Mouse (Mus musculus) liver, adult (tissue): Measurements from ENCODE around the gene Tbc1d10a.

ENCODE experiments used
- GATA4 ChIP-seq: IDR thresholded peaks from 2 replicates; pipeline ENCODE4 v1.6.1; 2014; ENCODE audit warnings: mild to moderate bottlenecking, low read length; ENCODE audit not compliant: insufficient replicate concordance

Tbc1d10a gene

DNA sequence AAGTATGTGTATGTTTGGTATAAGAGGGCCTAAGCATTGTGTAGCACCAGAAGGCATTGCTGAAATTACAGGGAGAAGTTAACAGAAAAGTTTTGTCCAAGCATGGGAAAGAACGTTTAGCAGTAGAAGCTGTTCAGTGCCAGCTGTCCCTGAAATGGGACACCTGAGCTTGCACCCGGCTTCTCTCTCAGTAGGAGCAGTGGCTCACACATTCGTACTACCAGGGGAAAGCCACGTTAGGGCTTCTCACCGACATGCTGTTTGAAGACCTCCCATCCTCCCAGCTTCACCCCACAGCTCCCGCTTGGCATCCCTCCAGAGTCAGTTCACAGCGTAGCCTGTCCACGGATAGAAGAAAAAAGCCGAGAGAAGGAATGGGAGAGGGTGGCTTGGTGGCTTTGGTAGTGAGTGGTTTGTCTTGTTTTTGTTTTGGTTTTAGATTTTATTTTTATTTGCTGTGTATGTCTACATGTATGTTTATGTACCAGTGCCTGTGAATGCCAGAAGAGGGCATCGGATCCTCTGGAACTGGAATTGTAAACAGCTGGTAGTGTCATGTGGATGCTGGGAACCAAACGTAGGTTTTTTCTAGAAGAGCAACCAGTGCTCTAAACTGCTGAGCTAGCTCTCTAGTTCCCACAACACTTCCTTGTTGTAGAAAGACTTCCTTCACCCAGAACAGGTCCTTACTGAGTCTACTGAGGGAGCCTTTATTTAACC lies 15.6 kb downstream of the Tbc1d10a start:
- TF ChIP-seq GATA4, result no peak

DNA sequence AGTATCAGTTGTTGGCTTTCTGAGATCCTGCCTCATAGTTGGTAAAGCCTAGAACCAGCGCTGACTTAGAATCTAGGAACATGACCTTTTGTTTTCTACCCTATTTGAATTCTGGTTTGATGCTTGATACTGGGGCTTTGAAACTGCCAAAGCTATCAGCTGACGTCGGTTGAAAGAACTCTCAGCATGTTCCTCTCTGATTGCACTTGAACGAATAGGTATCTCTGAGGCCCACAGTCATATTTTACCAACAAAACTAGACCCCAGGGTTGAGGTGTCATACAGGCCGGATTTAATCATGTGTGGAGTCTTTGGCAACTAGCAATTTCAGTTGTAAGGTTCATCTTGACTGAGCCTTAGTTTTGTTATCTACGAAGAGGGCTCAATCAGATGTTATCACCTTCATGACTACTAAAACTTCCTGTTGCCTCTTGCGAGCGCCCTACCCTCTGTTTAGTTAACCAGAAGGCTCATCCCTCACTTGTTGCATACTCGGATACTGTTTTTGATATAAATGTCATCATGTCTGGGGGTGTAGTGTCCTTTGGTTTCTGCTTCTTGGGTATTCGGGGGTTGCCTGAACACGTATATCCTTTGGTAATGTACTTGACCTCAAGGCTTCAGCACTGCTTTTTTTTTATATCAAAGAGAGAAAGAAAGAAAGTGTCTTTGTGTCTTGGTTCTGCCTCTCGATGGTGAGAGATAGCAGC lies 16.6 kb downstream of the Tbc1d10a start:
- no peak for TF ChIP-seq GATA4

DNA sequence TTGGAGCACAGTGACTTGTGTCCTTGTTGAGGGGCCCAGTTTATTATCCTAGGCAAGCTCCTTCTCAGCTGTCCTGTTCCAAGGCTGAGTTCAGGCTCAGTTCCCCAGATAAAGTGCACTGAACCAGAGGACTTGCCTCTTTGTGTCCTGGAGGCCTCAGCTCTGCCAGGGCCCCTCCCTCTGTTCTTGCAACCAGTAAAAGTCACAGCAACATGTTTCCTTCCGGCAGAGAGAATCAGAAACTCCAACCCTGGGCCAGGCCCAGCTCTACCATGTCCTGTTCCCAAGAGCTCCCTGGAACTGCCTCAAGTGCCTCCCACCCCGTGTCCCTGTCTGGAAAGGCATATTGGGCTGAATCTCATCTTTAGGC lies 17.1 kb downstream of the Tbc1d10a start:
- peak; percentile 82; the same call in 1 of the 2 replicates for TF ChIP-seq GATA4

DNA sequence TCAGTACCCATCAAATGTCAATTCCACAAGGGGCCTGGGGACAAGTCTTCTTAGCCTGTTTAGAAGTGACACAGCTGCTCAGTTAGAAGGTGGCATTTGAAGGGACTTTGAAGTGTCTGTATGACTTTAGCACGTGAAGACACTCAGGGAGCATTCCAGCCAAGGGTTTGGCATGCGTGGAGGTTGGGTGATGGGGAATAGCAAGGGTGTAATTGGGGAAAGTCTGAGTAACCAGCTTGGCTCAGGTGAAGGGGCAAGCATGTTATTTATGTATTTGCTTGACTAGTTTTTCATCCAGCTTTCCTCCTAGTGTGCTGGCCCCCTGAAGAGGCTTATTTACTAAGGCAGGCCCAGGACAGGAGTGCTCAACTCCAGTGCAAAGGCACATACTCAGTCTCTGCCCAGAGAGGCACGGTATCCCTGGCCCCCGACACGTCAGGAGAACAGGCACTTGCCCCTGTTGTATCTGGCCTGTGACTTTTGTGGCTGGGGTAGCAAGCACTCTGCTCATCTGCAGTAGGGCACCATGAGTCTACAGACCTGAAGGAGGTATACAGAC lies 18.6 kb downstream of the Tbc1d10a start:
- TF ChIP-seq GATA4, result no peak

DNA sequence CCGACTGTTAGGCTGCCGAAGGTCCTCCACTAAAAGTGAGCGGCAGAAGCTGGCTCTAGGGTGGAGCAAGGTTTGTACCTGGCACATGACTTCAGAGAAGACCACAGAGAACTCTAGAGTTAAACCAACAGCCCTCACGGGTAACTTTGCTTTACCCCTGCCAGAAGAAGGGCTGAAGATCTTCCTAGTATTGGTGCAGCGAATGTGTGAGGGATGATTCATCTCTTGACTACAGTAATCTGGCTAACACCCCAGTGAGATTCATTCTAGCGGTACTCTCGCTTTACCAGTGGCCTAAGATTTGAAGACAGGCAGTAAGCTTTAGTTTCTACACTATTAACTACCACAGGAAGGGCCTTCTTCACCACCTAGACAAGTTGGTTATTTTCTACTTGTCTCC lies 19.4 kb downstream of the Tbc1d10a start:
- no peak for TF ChIP-seq GATA4

DNA sequence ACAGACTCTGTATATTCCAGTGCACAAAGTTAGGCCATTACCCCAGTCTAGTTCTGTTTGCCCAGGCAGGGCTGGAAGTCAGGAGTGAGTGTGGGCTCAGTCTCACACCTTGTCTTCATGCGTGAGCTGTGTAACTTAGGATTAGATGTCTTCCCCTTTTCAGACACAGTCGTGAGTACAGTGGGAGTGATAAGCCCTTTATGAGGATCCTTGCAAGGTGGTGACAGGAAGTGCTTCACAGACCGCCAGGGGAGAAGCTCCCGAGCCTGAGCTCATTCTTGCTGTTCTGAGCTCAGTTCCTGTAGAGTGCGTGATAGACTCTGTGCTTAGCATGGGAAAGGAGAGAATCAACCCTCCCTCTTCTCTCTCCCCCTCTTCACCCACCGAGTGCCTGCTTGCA lies 20.0 kb downstream of the Tbc1d10a start:
- TF ChIP-seq GATA4, result no peak

DNA sequence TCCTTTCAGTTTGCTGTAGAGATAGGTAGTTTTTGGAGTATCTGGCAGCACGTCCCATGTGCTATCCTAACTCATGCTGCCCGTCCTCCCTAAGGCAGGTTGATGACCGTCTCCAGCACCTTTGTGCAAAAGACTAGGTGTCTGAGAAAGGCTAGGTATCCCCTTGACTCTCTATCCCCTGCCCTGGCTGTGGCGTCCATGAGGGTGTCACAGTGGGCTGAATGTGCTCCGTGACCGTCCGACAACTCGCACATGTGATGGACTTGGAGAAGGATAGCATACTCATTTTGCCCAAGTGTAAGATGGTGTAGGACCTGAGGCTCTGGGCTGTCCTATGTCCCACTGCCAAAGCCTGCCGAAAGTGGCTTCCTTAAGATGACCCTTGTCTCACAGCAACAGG lies 21.1 kb downstream of the Tbc1d10a start:
- no peak for TF ChIP-seq GATA4

DNA sequence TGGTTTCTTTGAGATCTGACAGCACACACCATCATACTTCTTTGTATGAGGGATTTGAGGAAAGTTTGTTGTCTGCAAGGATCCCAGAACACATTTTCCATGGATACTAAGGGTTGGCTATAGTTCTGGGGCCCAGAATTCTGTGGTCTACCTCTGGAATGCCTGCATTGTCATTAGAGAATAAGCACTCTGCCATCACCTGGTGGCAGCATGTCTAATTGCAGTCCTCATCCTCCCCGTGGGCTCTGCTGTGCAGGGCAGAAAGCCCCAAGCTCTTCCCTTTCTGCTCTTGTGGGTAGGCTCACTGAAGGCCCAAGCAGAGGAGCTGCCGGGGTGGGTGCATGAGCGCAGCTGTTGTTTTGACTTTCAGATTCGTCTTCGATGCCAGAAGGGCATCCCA lies 23.0 kb downstream of the Tbc1d10a start:
- no peak for TF ChIP-seq GATA4

DNA sequence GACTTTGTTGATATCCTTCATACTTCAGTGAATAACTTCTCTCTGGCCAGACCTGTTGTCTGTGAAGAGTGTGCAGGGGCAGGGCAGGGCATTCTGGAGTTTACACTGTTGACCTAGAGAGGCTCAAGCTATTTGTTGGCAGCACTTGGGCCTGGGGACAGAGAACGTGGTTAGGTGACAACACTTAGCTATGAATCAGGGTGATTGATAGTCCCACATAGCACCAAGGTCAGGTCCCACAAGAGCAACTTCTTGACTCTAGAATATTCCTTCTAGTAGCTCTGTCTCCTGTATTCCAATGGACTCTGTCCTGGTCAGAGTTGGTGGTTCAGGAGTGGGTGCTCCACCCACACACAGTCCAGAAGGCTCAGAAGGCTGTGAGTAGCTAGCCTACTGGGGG lies 24.2 kb downstream of the Tbc1d10a start:
- no peak for TF ChIP-seq GATA4

DNA sequence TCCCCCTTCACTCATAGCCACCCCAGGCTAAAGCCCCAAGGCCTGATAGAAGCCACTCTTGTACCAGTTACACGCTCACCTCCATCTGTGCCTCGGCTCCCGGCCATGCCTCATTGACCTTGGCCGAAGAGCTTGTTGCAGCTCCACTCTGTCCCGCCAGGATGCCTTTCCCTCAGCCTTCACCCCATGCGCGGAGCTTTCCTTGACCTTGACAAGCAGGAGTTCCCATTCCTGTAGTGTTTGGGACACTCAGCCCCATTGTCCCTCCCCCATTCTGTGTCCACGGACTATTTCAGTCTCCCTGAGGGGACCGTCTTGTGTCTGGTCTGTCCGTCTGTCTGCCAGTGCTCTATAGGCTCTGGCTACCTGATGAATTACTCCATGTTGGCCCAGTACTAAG lies 26.5 kb downstream of the Tbc1d10a start:
- TF ChIP-seq GATA4, result no peak

DNA sequence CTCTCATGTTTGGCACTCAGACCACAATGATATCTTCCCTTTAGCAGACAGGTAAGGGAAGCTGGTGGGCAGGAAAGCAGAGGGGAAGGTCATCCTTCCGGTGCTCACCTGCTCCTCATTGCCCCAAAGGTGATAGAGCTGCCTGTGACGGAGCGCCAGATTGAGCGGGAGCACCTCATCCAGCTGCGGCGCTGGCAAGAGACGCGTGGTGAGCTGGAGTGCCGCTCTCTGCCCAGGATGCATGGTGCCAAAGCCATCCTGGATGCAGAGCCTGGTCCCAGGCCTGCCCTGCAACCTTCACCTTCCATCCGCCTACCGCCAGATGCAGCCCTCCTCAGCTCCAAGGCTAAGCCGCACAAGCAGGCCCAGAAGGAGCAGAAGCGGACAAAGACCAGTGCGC lies 28.0 kb downstream of the Tbc1d10a start:
- no peak for TF ChIP-seq GATA4

DNA sequence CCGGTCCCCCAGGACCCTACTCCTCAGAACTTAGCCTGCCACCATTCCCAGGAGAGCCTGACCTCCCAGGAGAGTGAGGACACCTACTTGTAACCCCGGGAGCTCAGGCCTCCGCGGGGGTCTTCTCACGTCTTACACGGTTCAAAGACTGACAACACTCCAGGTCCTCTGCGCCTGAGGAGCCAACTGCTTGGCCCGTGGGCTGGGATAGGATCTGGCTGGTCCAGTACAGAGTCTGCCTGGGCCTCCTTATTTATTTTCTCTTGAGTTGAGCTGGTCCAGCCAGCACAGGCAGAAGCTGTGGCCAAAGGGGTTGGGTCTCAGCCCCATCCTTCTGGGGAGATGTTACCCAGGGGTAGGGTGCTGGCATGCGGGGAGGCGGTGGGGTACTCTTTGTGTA lies 28.5 kb downstream of the Tbc1d10a start:
- no peak for TF ChIP-seq GATA4

DNA sequence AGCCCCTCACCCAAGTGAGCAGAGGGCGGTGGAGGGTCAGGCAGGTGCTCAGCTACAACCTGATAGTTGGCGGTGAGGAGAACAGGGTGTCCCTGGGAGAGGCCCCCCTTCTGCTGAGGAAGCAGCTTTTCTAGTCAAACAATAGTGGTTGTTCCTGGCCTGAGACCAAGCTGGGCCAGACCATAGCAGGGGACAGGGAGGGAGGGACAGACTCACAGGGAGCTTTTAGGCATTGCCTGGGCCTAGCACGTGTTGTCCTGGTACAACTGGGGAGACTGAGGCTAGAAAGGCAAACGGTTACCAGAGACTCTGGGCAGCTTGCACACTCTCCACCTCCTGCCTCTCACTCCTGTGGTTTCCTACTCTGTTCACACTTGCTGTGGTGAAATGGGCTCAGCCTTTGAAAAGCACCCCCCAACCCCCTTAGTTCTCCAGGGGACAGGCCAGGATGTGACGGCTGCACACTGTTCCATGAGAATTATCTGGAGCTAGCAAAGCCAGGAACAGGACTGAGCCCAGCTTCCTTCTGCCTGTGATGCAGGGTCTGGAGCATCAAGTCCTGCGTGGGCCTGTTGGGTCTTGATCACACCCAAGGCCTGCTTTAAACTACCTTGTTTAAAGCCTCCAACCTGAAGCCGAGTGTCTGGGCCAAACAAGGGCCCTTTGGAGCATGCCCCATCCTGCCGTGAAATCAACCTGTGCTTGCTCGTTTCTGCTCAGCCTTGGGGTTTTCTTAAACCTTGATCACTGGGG lies 29.8 kb downstream of the Tbc1d10a start:
- TF ChIP-seq GATA4, result peak; percentile 37; the same call in 1 of the 2 replicates

DNA sequence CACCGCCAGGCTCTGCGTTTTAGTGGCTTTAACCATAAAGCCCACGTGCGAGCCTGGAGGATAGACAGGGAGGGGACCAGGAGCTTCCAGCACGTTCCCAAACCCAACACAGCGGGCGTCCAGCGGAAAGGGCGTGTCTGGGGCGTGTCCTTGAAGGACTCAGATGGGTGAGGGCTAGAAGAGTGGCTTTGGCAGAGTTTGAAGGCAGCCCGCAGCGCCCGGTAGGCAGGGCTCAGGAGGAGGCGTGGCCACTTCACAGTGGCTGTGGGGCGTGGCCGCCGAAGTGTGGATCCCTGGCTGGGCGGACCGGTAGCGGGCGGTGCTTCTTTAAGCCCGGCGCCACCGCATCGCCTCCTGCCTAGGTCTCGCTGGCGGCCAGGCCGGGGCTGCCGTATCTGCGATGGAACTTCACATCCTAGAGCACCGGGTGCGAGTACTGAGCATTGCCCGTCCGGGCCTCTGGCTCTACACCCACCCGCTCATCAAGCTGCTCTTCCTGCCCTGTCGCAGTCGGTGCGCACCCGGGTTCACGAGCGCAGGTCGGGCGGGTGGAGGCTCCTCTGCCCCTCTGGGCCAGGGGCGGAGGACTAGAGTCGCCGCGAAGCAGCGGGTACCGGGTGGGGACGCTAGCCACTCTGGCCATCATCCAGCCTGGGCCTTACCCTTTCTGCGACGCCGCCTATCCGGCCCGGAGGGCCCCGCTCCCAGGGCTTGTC lies 31.5 kb downstream of the Tbc1d10a start, which contains the start of gene Castor1:
Gene Castor1 (plus strand): TSS at position 312 of the 716 bp plus-strand sequence.
- no peak for TF ChIP-seq GATA4

DNA sequence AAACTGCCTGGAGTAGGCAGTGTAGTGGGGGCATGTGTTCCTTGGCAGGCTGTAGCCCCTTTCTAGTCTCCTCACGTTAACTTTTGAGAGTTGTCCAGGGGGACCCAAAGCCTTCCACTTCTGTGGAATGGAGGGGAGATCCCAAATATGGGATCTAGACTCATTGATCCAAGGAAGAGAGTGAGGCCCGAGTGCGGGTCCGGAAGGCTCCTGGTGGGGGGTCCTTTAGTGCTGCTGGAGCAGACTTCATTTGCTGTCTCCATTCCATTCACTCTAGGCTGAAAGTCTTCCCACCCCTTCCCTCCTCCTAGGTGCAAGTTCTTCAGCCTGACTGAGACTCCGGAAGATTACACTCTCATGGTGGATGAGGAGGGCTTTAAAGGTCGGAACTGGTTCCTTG lies 32.0 kb downstream of the Tbc1d10a start:
- TF ChIP-seq GATA4, result no peak
